Mouse (Mus musculus) heart, embryonic 14.5 days (tissue): ENCODE results near the gene Ftcd. TPM values are rescaled to one million over a fixed set of nuclear protein-coding genes. Genes with fewer than 3 reads are reported as not detected.

Experiments used
- ATAC-seq: fragments of 200-750 bp; cut with Nextera tagmentation; 2 replicates; pipeline ENCODE4 v1.8.0; 2017; ENCODE audit warnings: low read depth, moderate TSS enrichment; ENCODE audit not compliant: insufficient number of reproducible peaks, insufficient read depth, low FRiP score
- H3K27ac ChIP-seq, 2 experiments: fragments of 200-500 bp in 1 of 2; fragments of 300-500 bp in 1 of 2; sonication (generic) in 1 of 2; replicated peaks in 1 of 2; 2 replicates each; pipeline ENCODE4 v1.5.1; 2012 to 2014; ENCODE audit warnings: low read depth in 2 of 2, low read length in 2 of 2, control low read depth in 1 of 2, mild to moderate bottlenecking in 1 of 2, mixed read lengths in 1 of 2; ENCODE audit not compliant: control insufficient read depth in 1 of 2, insufficient read depth in 1 of 2
- H3K27me3 ChIP-seq: fragments of 300-500 bp; sonication (generic); 2 replicates; pipeline ENCODE4 v1.6.1; 2014; ENCODE audit warnings: mild to moderate bottlenecking, low read length, control low read depth; ENCODE audit not compliant: control insufficient read depth, insufficient read depth
- H3K36me3 ChIP-seq: fragments of 300-500 bp; sonication (generic); 2 replicates; pipeline ENCODE4 v1.6.1; 2014; ENCODE audit warnings: mild to moderate bottlenecking, control low read depth, low read length, mixed read lengths; ENCODE audit not compliant: control insufficient read depth, insufficient read depth
- H3K4me1 ChIP-seq, 2 experiments: fragments of 200-500 bp in 1 of 2; fragments of 300-500 bp in 1 of 2; sonication (generic) in 1 of 2; 2 replicates each; pipeline ENCODE4 v1.6.1; 2012 to 2014; ENCODE audit warnings: low read length in 2 of 2, control low read depth in 1 of 2, mixed read lengths in 1 of 2; ENCODE audit not compliant: control insufficient read depth in 2 of 2, insufficient read depth in 2 of 2
- H3K4me2 ChIP-seq: fragments of 300-500 bp; sonication (generic); 2 replicates; pipeline ENCODE4 v1.6.1; 2014; ENCODE audit warnings: mild to moderate bottlenecking, low read length
- H3K4me3 ChIP-seq, 2 experiments: fragments of 200-500 bp in 1 of 2; fragments of 300-500 bp in 1 of 2; sonication (generic) in 1 of 2; 2 replicates each; pipeline ENCODE4 v1.5.1; 2012 to 2014; ENCODE audit warnings: low read length in 2 of 2, mild to moderate bottlenecking in 2 of 2, control low read depth in 1 of 2, low read depth in 1 of 2, moderate library complexity in 1 of 2; ENCODE audit not compliant: control insufficient read depth in 1 of 2, insufficient read depth in 1 of 2
- H3K9ac ChIP-seq: fragments of 300-500 bp; sonication (generic); 2 replicates; pipeline ENCODE4 v1.6.1; 2014; ENCODE audit warnings: mild to moderate bottlenecking, low read length
- H3K9me3 ChIP-seq: fragments of 300-500 bp; sonication (generic); 2 replicates; pipeline ENCODE4 v1.6.1; 2016; ENCODE audit warnings: low read length, control low read depth; ENCODE audit not compliant: control insufficient read depth
- WGBS: fragments of 180-500 bp; shearing (Covaris S2); extraction: QIAGEN DNeasy Blood & Tissue Kit; methylation state at CpG from one replicate; pipeline ENCODE4 v1.1.7; 2014; 5-methylcytosine and 5-hydroxymethylcytosine counted together
- polyA plus RNA-seq: library from polyadenylated mRNA; unstranded; fragments of >200 nt; fragmentation: Nextera tagmentation; extraction: Ambion mirVana; gene quantifications from 2 replicates; pipeline ENCODE4 v1.2.1, GENCODE M21; 2014

Gene Ftcd
- polyA plus RNA-seq, 1 experiment from 2014 or later = 2.4 TPM

GRCm38 (mm10) chr10:76596338-76596737 is 20.9 kb downstream of the Ftcd start:
- H3K36me3 ChIP-seq = peaks cover 15% of the 10 kb centered on the region; the same call in 1 of the 2 replicates
- whole genome bisulfite sequencing = 91% methylated on average over 31 of the region's 31 CpGs
- no peak for ATAC-seq

GRCm38 (mm10) chr10:76602690-76603089 is 27.2 kb downstream of the Ftcd start:
- H3K9me3 ChIP-seq = no peaks in the 10 kb centered on the region
- WGBS = 24% methylated on average over 3 of the region's 3 CpGs
- ATAC-seq = 0 out of 2 replicates have a peak, but pooled peaks have one; percentile 28
- H3K9ac ChIP-seq = no peak overlapping the region
- no peak overlapping the region for H3K4me2 ChIP-seq
- H3K27me3 ChIP-seq = no peaks in the 10 kb centered on the region
- peak overlapping the region; percentile 7 to 19; a peak in 2 of 4 replicates for H3K27ac ChIP-seq
- peaks cover 42% of the 10 kb centered on the region for H3K36me3 ChIP-seq
- H3K4me3 ChIP-seq = no peak overlapping the region
- H3K4me1 ChIP-seq = peaks cover 10 to 12% of the 10 kb centered on the region in 2 experiments

More at GRCm38 (mm10) chr10:76596338-76596737, 20.9 kb downstream of the Ftcd start:
- no peaks in the 10 kb centered on the region for H3K4me1 ChIP-seq
- H3K9ac ChIP-seq = no peak overlapping the region
- no peaks in the 10 kb centered on the region for H3K27me3 ChIP-seq
- H3K9me3 ChIP-seq = no peaks in the 10 kb centered on the region
- H3K4me2 ChIP-seq = no peak overlapping the region
- H3K4me3 ChIP-seq = no peak overlapping the region
- no peak overlapping the region for H3K27ac ChIP-seq

- H3K27me3 ChIP-seq = no peaks in the 10 kb centered on the region
- no peak overlapping the region for H3K9ac ChIP-seq
- no peak overlapping the region for H3K27ac ChIP-seq
- H3K4me3 ChIP-seq = no peak overlapping the region
- peaks cover 50% of the 10 kb centered on the region for H3K36me3 ChIP-seq
- ATAC-seq = no peak
- H3K4me1 ChIP-seq = peaks cover 0 to 6% of the 10 kb centered on the region in 2 experiments; a peak in 2 of 4 replicates
- H3K9me3 ChIP-seq = no peaks in the 10 kb centered on the region
- no peak overlapping the region for H3K4me2 ChIP-seq
- WGBS = 38% methylated on average over 7 of the region's 7 CpGs
Observed at GRCm38 (mm10) chr10:76612473-76612872, 37.0 kb downstream of the Ftcd start.

- H3K4me1 ChIP-seq = peaks cover 6 to 9% of the 10 kb centered on the region in 2 experiments
- ATAC-seq = no peak
- peak overlapping the region; percentile 78 for H3K9ac ChIP-seq
- H3K27ac ChIP-seq = no peak overlapping the region
- peak overlapping the region; percentile 76 for H3K4me2 ChIP-seq
- 73% methylated on average over 4 of the region's 4 CpGs for WGBS
- H3K4me3 ChIP-seq = peak overlapping the region; percentile 59 to 71
- H3K27me3 ChIP-seq = no peaks in the 10 kb centered on the region
- no peaks in the 10 kb centered on the region for H3K9me3 ChIP-seq
- H3K36me3 ChIP-seq = no peaks in the 10 kb centered on the region
Observed at GRCm38 (mm10) chr10:76622411-76622810, 47.0 kb downstream of the Ftcd start.

- peak within 1 kb of the TSS; percentile 78 for H3K9ac ChIP-seq
- H3K36me3 ChIP-seq = no peaks in the 10 kb centered on the region
- H3K9me3 ChIP-seq = no peaks in the 10 kb centered on the region
- H3K27ac ChIP-seq = no peak within 1 kb of the TSS; a peak in 1 of 4 replicates
- peak; percentile 87 for ATAC-seq
- peak within 1 kb of the TSS; percentile 59 to 71 for H3K4me3 ChIP-seq
- peaks cover 6 to 9% of the 10 kb centered on the region in 2 experiments for H3K4me1 ChIP-seq
- no peaks in the 10 kb centered on the region for H3K27me3 ChIP-seq
- H3K4me2 ChIP-seq = peak within 1 kb of the TSS; percentile 76
- WGBS = 3% methylated on average over 30 of the region's 31 CpGs
Observed at GRCm38 (mm10) chr10:76622928-76623680, 47.7 kb downstream of the Ftcd start, which contains the start of gene Col6a2. Gene Col6a2, minus strand, starts transcription at chr10:76623630.

GRCm38 (mm10) chr10:76623734-76624133 is 48.3 kb downstream of the Ftcd start:
- Histone ChIP-seq H3K27me3 (no peaks in the 10 kb centered on the region), H3K27ac (no peak overlapping the region), H3K9ac (peak overlapping the region; percentile 78), H3K4me1 (peaks cover 6 to 9% of the 10 kb centered on the region in 2 experiments), H3K9me3 (no peaks in the 10 kb centered on the region), H3K4me3 (peak overlapping the region in 1 of 2 experiments; percentile 59; a peak in 1 of 4 replicates), H3K4me2 (peak overlapping the region; percentile 76), H3K36me3 (no peaks in the 10 kb centered on the region)
- ATAC-seq = peak; percentile 9; the same call in 1 of the 2 replicates
- 28% methylated on average over 6 of the region's 7 CpGs for WGBS

GRCm38 (mm10) chr10:76624903-76625302 is 49.5 kb downstream of the Ftcd start:
- Histone ChIP-seq H3K9ac (no peak overlapping the region), H3K4me1 (peaks cover 6 to 9% of the 10 kb centered on the region in 2 experiments), H3K27me3 (no peaks in the 10 kb centered on the region), H3K4me2 (no peak overlapping the region), H3K9me3 (no peaks in the 10 kb centered on the region), H3K27ac (no peak overlapping the region), H3K36me3 (no peaks in the 10 kb centered on the region), H3K4me3 (no peak overlapping the region)
- ATAC-seq = no peak
- WGBS = 66% methylated on average over 7 of the region's 7 CpGs
